Mouse (Mus musculus) T-cell, adult 2 months (primary cell): Measurements from ENCODE around the gene Rhot1.
"Not testable (repeated sequence)": the region's sequence is repeated elsewhere in the genome, so short reads cannot be mapped to it uniquely, and the experiment has no call there.

Experiments used
- DNase-seq: peaks from one replicate; pipeline ENCODE4 v3.0.0; 2022; ENCODE audit warnings: low spot score

Rhot1 gene

DNA sequence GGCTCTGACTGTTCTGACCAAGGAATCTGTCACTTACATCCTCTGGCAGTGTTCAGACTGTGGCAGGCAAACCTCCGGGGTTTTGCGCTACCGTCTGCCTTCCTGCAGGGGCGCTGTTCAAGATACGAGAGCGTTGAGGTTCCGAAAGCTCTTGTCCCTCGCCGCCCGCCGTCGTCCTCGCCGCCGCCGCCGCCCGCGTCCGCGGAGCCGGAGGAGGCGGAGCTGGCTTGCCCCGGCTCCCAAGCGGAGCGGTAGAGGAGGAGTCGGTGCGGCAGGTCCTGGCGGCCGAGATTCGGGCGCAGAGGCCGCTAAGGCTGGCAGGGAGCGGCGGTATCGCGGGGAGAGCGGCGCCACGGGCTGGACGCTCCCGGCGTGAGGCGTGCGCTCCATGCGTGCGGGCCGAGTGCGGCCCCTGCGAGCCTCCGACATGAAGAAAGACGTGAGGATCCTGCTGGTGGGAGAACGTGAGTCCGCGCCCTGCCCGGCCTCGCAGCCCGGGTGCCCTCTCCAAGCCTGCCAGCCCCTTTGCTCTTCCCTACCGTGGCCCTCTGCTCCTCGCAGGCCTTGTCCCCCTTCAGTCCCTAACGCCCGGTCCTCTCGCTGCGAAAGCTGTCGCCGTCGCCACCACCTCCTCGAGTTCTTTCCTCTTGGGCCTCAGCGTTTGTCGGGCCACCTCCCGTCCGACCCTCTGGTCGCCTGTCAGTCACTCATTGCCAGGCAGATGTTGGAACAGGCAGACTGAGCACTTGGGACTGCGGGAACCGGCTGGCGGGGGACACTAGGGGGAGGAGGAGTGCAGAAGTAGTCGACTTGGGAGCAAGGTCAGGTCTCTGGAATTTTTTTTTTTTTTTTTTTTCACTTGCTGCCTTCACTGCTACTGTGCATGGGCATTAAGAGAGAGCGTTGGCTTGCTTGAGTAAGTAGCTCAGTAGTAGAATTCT is at the start of gene Rhot1:
Rhot1 (plus strand) TSS at position 160 of the 941 bp plus-strand sequence.
- peak; percentile 95 for DNase-seq

DNA sequence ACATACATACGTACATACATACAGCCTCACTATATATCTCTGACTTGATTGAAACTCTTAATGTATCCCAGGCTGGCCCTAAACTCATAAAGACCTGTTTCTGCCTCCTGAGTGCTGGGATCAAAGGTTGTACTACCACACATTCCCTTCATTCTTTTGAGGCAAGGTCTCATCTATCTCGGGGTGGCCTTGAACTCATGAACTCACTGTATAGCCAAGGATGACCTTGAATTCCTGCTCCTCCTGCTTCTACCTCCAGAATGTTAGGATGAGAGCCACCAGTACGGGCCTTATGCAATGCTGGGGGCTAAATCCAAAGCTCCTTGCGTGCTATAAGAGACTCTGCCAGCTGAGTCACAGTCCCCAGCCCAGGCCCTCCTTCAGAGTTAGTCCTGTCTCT is 47.8 kb upstream of the Rhot1 start:
- DNase-seq = no peak

DNA sequence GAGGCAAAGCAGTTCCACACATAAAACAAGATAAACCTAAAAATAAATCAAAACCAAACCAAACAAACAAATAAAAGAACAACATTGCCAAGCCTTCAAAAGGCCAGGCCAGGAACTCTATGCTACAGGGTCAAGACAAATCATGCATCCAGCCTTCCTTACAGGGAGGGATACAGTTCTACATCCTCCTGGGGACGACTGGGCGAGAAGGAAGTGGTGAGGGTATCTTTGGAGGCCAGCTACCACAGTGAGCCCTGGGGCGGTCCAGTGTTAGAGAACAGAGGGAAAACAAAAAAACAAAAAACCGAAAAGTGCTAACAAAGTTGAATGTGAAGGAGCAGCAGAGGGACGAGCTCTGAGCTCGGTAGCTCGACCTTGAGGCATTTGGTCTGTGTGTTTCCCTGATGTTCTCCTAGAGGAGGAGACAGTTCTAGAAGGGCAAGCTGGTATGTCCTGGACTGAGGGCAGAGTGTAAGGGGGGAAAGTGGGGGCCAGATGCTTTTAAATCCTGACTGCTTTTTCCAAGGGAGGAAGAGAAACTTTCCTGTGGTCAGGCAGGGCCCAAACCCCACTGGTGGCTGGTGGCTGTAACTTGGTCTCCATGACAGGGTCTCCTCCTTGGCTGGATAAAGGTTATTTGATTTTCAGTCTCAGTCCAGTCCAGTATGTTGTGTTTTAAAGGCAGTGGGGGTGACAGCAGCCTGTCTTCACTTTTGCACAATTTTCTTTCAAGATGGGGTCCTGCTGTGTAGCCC is 45.3 kb upstream of the Rhot1 start:
- no peak for DNase-seq

DNA sequence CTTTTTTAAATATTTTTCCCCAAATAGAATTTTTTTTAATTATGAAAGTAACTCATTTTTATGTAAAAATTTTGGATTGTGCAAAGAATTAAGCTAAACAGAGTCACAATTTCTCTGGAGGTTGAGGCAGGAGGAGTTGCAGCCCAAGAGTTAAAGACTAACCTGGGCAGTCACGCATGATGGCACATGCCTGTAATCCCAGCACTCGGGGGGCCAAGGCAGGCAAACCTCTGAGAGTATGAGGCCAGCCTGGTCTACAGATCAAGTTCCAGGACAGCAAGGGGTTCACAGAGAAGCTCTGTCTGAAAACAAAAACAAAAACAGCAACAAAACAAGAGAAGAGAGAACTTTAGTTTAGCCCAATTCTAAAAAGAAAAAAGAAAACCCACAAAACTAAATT is 44.6 kb upstream of the Rhot1 start:
- no peak for DNase-seq

DNA sequence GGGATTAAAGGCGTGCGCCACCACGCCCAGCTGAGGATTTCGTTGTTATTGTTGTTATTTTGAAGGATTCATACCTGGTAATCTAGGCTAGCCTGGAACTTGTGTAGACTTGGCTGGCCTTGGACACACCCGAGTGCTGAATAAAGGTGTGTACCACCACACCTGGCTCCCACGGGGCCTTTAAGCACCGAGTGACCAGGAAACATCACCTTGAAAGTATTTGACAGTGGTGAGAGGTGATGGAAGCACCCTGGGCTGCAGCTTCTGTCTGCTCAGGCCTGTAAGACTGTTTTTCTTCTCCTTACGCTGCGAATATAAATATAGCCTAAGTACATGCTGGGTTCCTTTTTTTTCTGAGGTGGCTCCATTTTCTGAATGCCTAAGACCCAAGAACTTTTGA is 40.7 kb upstream of the Rhot1 start:
- no peak for DNase-seq

DNA sequence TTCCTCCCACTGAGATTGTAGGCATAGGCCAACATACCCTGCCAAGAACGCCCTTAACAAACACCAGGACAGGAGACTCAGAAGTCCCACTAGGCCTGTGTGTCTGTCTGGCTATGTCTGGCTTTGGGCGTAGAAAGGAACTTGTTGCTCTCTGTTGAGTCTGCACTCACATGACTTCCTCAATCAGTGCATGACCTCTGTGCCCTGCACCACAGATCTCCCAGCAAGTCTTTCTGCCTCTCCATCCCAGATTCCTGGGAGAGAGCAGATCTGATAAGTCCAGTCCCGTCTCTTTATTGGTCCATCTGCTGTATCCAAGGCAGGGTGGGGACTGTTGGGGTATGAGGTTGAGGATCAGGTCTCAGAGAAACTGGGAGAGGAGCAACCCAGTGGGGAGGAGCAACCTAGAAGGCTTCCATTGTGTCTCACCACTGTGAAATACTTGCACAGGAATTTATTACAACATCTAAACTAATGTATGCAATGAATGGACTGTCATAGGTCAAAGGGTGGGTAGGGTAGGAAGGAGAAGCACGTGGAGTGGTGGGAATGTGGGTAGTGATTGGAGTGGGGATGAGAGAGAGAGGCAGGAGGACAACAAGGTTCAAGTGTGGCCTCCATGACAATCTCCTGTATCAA is 40.1 kb upstream of the Rhot1 start:
- DNase-seq = no peak

DNA sequence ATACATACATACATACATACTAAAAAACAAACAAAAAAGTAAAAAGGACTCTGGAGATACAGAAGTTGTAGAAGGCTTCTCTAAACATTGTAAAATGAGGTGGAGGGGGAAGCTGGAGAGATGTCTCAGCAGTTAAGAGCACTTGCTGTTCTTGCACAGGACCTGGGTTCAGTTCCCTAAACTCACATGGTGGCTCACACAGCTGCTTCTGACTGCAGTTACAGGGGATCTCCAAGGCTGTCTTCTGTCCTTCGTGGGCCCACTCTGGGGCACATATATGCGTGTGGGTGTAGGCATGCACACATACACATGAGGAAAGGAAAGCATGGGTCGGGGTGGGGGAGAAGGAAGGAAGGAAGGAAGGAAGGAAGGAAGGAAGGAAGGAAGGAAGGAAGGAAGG is 39.2 kb upstream of the Rhot1 start:
- no peak for DNase-seq

DNA sequence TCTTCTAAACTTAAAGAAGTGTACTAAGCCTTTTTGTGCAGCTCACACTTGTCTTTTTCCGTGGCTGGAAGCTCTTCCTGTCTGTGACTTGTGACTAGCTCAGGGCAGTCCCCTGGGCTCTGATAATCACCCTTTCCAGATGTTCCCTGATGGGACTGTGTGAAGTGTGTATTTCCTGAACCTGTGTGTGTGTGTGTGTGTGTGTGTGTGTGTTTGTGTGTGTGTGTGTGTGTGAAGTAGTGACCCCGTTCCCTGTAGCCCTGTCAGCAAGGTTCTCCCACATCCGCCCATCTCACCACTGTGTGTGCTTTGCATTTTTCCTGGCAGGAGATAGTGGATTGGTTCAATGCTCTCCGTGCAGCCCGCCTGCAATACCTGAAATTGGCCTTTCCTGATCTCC is 38.5 kb upstream of the Rhot1 start:
- no peak for DNase-seq

DNA sequence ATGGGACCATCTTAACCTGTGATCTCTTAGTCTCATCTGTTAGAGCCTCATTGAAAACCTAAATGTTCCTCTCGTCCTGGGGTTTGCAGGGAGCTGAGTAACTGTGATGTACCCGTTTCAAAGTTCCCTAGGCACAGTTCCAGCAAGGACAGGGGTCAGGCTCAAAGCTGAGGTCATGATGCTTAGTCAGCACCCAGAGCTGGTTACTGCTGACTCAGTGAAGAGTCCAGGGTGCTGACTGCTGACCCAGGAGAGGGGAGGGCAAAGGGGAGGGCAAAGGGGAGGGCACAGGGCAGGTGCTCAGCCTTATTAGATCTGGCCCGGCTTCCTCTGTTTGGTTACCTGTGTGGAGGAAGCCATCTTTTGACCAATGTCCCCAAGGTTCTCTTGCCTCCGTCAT is 36.9 kb upstream of the Rhot1 start:
- no peak for DNase-seq

DNA sequence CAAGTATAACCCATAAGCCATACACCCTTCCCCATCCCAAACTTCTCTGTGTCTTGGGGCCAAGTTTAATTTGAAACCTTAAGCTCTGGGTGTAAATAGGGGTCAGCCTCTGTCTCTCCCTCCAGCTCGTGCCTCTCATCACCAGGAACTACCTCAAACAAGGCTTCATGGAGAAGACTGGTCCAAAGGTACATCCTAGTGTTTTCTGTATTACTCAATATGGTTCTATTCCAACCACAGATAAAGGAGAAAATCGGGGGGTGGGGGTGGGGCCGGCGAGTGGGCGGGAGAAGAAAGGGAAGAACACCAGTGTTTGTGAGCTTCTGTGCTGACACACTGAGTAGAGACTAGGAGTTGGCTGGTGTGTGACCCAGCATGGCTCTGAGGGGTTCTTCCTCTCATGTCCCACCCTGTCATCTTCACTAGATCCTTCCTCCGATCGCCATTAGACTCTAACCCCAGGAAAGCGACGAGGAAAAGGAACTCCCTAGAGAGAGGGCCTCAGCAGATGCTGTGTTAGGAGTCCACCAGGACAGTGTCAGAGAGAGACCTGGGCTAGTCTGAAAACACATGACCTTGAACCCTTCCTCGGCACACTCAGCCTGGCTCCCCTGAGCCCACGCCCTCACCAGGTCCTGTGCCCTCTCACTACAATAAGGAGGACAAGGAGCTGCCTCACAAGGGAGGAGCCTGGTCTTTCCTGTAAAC is 34.7 kb upstream of the Rhot1 start:
- no peak for DNase-seq

DNA sequence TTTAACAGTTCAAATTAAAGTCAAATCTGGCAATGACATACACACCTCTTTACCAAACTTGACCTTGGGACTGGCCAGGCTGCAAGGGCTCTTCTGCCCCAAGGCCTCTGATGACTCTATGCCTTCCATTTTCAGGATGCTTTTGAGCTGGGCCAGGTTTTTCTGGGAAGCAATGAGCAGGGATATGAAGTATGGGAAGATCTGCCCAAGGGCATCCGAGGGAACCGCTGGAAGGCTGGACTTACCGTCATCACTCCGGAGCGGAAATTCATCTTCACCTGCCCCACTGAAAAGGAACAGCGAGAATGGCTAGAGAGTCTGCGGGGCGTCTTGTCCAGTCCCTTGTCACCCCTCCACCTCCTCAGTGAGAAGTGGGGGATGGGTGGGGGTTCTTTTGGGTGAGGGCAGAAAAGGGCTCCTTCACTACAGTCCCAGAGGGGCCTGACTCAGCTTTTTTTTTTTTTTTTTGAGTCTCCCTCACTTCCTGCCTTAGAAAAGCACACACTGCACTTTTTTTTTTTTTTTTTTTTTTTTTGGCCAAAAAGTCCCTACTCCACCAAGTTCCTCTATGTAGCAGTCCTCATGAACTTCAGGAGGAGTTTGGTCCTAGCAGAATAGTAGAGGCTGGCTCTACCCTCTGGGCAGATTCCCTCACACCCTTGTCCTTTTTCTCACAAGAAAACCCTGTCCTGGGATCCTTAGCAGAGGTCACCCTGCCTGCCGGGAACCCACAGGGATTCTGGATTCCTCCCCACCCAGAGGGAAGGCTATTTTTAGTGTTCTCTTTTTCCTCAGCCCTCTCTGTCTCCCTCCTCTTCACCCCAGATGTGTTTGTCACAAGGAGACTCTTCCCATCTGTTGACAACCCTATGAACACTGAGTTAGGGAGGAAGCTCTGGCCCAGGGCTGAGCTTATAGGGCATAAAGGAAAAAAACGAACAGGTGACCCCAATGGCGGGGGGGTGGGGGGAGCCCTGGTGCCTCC is 31.6 kb upstream of the Rhot1 start:
- DNase-seq = no peak

DNA sequence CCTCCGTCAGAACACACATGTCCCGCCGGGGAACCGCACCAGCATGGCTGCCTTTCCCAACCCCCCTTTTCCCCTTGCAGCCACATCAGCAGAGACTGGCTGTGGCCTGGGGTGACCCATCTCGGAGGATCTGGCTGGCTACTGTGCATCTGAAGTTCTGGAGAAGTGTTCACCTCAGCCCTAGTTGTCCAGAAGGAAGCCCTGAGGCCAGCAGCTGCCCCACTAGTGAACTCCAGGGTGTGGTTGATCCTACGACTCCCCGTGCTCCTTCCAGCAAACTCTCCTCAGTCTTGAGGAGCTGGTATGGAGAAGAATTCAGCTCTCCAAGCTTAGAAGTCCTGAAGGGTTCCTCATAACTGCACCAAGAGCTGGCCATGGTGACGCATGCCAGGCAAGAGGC is 30.5 kb upstream of the Rhot1 start:
- DNase-seq = no peak

DNA sequence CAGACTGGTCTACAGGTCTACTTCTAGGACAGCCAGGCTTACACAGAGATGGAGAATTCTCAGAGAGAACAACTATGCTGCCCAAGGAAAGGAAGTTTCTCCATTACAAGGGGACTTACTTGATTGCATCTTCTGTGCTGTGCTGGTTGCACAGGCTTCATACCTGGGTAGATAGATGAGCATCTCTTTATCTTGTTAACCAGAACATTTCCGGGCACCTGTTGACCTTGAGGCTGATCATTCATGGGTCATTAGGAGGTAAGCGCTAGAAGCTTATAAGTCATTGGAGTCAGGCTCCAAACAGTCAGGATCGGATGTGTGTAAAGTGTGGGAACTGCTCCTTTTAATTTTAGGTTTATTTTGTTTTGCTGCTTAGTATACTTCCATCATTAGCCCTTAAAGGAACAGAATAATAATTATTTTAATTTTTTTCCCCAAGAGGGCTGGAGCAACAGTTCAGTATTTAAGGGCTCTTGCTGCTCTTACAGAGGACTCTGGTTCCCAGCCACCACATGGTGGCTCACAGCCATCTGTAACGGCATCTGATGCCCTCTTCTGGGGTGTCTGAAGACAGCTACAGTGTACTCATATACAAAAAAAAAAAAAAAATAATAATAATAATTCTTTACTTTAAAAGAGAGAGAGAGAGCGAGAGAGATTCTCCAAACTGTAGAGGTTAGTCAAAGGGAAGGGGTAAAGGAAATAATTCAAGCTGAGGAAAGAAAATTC is 27.6 kb upstream of the Rhot1 start:
- DNase-seq = no peak

DNA sequence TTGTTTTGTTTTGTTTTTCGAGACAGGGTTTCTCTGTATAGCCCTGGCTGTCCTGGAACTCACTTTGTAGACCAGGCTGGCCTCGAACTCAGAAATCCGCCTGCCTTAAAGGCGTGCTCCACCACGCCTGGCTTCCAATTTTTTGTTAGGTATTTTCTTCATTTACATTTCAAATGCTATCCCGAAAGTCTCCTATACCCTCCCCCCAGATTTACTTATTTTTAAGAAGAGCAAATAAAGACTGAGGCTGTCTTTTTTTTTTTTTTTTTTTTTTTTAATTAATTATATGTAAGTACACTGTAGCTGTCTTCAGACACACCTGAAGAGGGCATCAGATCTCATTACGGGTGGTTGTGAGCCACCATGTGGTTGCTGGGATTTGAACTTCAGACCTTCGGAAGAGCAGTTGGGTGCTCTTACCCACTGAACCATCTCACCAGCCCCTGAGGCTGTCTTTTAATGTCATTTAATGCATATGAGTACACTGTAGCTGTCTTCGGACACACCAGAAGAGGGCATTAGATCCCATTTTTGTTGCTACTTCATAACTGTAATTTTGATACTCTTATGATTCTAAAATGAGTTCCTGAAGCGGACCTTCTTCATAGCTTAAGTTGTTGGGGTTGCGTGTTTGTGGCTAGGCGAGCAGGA is 25.6 kb upstream of the Rhot1 start:
- not testable (repeated sequence) for DNase-seq

DNA sequence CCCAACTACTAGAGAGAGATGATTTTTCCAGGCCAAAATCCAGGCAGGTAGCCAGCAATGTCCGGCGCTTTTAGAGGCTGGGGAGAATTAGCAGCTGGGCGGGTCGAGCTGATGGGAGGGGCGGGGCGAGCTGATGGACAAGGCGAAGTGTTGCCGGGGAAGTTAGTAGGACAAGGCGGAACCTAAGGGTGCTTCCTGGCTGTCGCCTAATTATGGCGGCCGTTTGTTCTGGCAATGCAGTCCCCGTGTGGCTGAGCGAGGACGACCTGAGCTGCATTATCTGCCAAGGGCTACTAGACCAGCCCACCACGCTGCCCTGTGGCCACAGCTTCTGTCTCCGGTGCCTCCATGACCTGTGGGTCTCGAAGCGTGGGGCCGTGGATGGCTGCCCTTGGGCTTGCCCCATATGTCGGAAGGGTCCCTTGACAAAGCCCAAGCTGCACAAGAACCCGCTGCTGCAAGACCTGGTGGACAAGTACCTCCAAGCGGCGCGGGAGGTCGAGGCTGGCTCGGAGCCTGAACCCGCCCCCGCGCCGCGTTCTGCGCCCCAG is 25.0 kb upstream of the Rhot1 start, which contains the start of gene Rnf135:
Rnf135 (plus strand) TSS at position 147 of the 551 bp plus-strand sequence.
- peak; percentile 60 for DNase-seq

DNA sequence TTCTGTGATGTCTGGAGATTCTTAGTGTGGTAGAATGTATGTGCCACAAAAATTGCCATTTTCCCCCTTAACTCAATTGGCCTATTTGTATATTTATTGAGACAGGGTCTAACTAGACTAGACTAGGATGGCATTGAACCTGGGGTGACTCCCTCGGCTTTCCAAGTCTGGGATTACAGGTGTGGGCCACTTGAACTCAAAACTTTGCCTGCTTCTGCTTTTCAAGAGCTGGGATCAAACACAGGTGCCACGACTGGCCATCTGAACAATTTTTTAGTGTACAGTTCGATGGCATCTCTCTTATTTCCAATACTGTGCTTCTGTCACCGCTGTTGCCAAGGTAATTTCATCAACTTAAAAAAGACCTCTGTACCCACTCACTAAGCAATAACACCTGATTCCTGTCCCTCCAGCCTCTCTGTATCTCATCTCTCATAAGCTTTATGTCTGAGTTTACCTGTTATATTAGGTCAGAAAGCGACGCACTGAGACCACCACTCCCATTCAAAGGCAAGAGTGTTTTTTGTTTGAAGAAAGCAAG is 24.2 kb upstream of the Rhot1 start:
- DNase-seq = no peak

DNA sequence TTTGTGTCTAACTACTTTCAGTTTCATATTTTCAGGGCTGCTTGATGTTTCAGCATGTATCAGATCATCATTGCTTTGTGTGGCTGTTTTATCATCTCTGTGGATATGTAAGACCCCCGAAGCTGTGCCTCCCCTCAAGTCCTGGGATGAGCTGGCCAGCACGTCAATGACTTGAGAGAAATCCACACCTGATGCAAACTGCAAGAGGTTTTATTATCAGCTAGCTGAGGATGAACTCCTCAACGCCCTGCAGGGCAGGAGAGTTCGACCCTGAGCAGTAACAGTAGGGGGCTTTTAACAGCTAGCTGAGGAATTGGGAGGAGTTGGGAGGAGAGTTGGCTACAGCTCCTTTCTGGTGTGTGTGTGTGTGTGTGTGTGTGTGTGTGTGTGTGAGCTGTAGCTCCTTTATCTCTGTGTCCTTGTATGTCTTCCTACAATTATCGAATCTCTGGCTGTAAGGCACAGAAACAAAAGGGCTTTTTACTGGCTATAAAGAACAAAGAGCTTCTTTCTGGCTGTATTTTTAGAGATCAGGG is 23.3 kb upstream of the Rhot1 start:
- DNase-seq = not testable (repeated sequence)

DNA sequence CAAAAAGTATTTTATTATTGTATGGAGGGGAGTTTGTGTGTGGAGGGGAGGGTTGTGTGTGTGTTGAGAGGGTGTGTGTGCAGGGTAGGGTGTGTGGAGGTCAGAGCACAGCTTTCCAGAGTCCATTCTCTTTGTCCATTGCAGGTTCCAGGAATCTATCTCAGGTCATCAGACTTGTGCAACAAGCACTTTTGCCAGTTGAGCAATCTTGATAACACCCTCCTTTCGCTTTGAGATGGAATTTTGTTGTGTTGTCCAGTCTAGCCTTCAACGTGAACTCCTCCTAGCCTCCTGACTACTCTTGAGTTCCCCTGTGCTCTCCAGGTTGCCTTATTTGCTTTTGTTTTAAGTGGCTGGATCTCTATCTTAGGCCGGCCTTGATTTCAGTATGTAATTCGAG is 18.5 kb upstream of the Rhot1 start:
- DNase-seq = no peak

DNA sequence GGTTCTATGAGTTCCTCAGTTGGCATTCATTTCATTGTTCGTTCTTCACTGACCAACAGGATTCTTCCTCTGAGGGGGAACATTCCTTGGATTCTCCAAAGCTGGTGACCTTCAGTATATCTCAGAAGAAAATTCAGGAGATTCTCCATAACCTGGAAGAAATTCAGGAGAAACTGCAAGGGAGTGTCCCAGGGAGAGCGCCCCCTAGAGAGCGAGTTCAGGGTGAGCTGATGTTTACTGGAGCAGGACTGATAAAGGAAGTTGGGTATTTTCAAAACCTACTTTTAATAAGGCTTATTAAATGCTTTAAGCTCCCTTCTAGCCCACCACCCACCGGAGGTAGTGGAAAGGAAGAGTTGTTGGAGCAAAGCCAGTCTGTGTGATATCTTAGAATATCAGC is 15.0 kb upstream of the Rhot1 start:
- DNase-seq = no peak
